Mouse (Mus musculus) myocyte (in vitro differentiated cells): ENCODE data around the gene Abca14.

Source experiments
- CEBPB ChIP-seq: IDR thresholded peaks from 2 replicates; pipeline ENCODE4 v1.6.1; 2011; ENCODE audit warnings: mild to moderate bottlenecking, moderate library complexity; ENCODE audit not compliant: poor library complexity, insufficient read depth, severe bottlenecking
- E2F4 ChIP-seq: IDR thresholded peaks from one replicate; pipeline ENCODE4 v1.6.1; 2011; ENCODE audit warnings: mild to moderate bottlenecking, control low read depth, moderate library complexity; ENCODE audit not compliant: insufficient read depth
- MAX ChIP-seq: IDR thresholded peaks from one replicate; pipeline ENCODE4 v1.6.1; 2011; ENCODE audit warnings: low read depth, mild to moderate bottlenecking, control low read depth
- MYOD1 ChIP-seq, 3 experiments: IDR thresholded peaks; one replicate each; pipeline ENCODE4 v1.6.1; 2011; ENCODE audit warnings: control low read depth in 2 of 3, low read depth in 2 of 3, mild to moderate bottlenecking in 2 of 3, moderate library complexity in 1 of 3; ENCODE audit not compliant: insufficient read length in 2 of 3, control insufficient read depth in 1 of 3
- MYOG ChIP-seq, 3 experiments: IDR thresholded peaks; one replicate each; pipeline ENCODE4 v1.6.1; 2011; ENCODE audit warnings: control low read depth in 2 of 3, low read depth in 2 of 3, mild to moderate bottlenecking in 2 of 3; ENCODE audit not compliant: insufficient read length in 2 of 3, control insufficient read depth in 1 of 3, insufficient read depth in 1 of 3
- POLR2A ChIP-seq: IDR thresholded peaks from one replicate; pipeline ENCODE4 v1.6.1; 2011; ENCODE audit warnings: low read depth, mild to moderate bottlenecking, control low read depth, moderate library complexity; ENCODE audit not compliant: insufficient read length
- POLR2AphosphoS2 ChIP-seq: IDR thresholded peaks from one replicate; pipeline ENCODE4 v1.6.1; 2011; ENCODE audit warnings: low read depth, control low read depth; ENCODE audit not compliant: insufficient read length
- REST ChIP-seq: IDR thresholded peaks from one replicate; pipeline ENCODE4 v1.6.1; 2011; ENCODE audit warnings: mild to moderate bottlenecking, control low read depth, moderate library complexity; ENCODE audit not compliant: insufficient read depth, insufficient read length
- SRF ChIP-seq: IDR thresholded peaks from one replicate; pipeline ENCODE4 v1.6.1; 2011; ENCODE audit warnings: low read depth; ENCODE audit not compliant: control insufficient read depth, insufficient read length
- TCF12 ChIP-seq: IDR thresholded peaks from one replicate; pipeline ENCODE4 v1.6.1; 2011; ENCODE audit warnings: mild to moderate bottlenecking, control low read depth; ENCODE audit not compliant: poor library complexity, insufficient read depth, severe bottlenecking
- TCF3 ChIP-seq: IDR thresholded peaks from one replicate; pipeline ENCODE4 v1.6.1; 2011; ENCODE audit warnings: low read depth, control low read depth; ENCODE audit not compliant: insufficient read length
- USF1 ChIP-seq: IDR thresholded peaks from one replicate; pipeline ENCODE4 v1.6.1; 2011; ENCODE audit warnings: low read depth, mild to moderate bottlenecking, control low read depth, moderate library complexity

- TF ChIP-seq MYOG (IDR thresholded peaks at IDR 0.05; ENCODE audit: control insufficient read depth in 1 of 3, insufficient read depth in 1 of 3, insufficient read length in 2 of 3, low read depth in 2 of 3) (no peak), USF1 (no peak), MAX (no peak), TCF12 (no peak), POLR2AphosphoS2 (no peak), POLR2A (no peak), MYOD1 (IDR thresholded peaks at IDR 0.05; ENCODE audit: control insufficient read depth in 1 of 3, insufficient read length in 2 of 3, low read depth in 2 of 3) (no peak), E2F4 (no peak), REST (no peak), SRF (no peak), CEBPB (no peak), TCF3 (no peak)
Observed at GRCm38 (mm10) chr7:120177611-120178010, 26.1 kb upstream of the Abca14 start.
